Mouse (Mus musculus) liver, adult (tissue): ENCODE results near the gene Cspg4.

Source experiments
- GATA4 ChIP-seq: IDR thresholded peaks from 2 replicates; pipeline ENCODE4 v1.6.1; 2014; ENCODE audit warnings: mild to moderate bottlenecking, low read length; ENCODE audit not compliant: insufficient replicate concordance

Cspg4 gene

GRCm38 (mm10) chr9:56850905-56851252 lies 14.0 kb upstream of the Cspg4 start:
- no peak for TF ChIP-seq GATA4

GRCm38 (mm10) chr9:56851778-56852177 lies 13.1 kb upstream of the Cspg4 start:
- TF ChIP-seq GATA4 = no peak

GRCm38 (mm10) chr9:56857463-56857862 lies 7.4 kb upstream of the Cspg4 start:
- TF ChIP-seq GATA4 = no peak

GRCm38 (mm10) chr9:56860035-56860434 lies 4.8 kb upstream of the Cspg4 start:
- TF ChIP-seq GATA4 = no peak

- TF ChIP-seq GATA4 = no peak
Observed at GRCm38 (mm10) chr9:56860486-56861269, 4.2 kb upstream of the Cspg4 start.

GRCm38 (mm10) chr9:56862863-56863262 lies 2.0 kb upstream of the Cspg4 start:
- TF ChIP-seq GATA4 = no peak

- no peak for TF ChIP-seq GATA4
Observed at GRCm38 (mm10) chr9:56864216-56864729, 560 bp upstream of the Cspg4 start, which contains the start of gene Odf3l1. Gene Odf3l1, minus strand, starts transcription at chr9:56864679.

GRCm38 (mm10) chr9:56865673-56866400 lies 1.0 kb downstream of the Cspg4 start:
- TF ChIP-seq GATA4 = no peak

GRCm38 (mm10) chr9:56866430-56866829 lies 1.6 kb downstream of the Cspg4 start:
- TF ChIP-seq GATA4 = no peak

- TF ChIP-seq GATA4 = no peak
Observed at GRCm38 (mm10) chr9:56868292-56868691, 3.5 kb downstream of the Cspg4 start.

- no peak for TF ChIP-seq GATA4
Observed at GRCm38 (mm10) chr9:56869552-56869951, 4.7 kb downstream of the Cspg4 start.

GRCm38 (mm10) chr9:56870778-56871177 lies 5.9 kb downstream of the Cspg4 start:
- TF ChIP-seq GATA4 = no peak

- no peak for TF ChIP-seq GATA4
Observed at GRCm38 (mm10) chr9:56871191-56871590, 6.4 kb downstream of the Cspg4 start.

- no peak for TF ChIP-seq GATA4
Observed at GRCm38 (mm10) chr9:56872105-56872903, 7.5 kb downstream of the Cspg4 start.

- no peak for TF ChIP-seq GATA4
Observed at GRCm38 (mm10) chr9:56873097-56873496, 8.3 kb downstream of the Cspg4 start.

GRCm38 (mm10) chr9:56876784-56877183 lies 12.0 kb downstream of the Cspg4 start:
- TF ChIP-seq GATA4 = no peak

- TF ChIP-seq GATA4 = no peak
Observed at GRCm38 (mm10) chr9:56877284-56877683, 12.5 kb downstream of the Cspg4 start.
